Mouse (Mus musculus) heart, postnatal 36 days (tissue): ENCODE measurements around the gene Prom2. TPM values are rescaled to one million over a fixed set of nuclear protein-coding genes. Genes with fewer than 3 reads are reported as not detected.
A peak's percentile ranks its signal among the peaks of the same experiment; 100 is the strongest.

ENCODE experiments used
- DNase-seq, 2 experiments: peaks; one replicate each; pipeline ENCODE4 v3.0.0; 2021 to 2022
- intact Hi-C: fragments of 180-260 bp; cut with DNase I; formaldehyde crosslinking; loops from one replicate; pipeline ENCODE4 v1.15.1; 2025
- total RNA-seq, 2 experiments: library from RNA; stranded (reverse); gene quantifications; 2 replicates each; pipeline ENCODE4 v1.2.3; 2021

The Prom2 gene
- total RNA-seq, 2 experiments from 2014 or later: 0.81 TPM; not detected in 1

GRCm38 (mm10) chr2:127525004-127525775 lies 16.1 kb downstream of the Prom2 start:
- DNase-seq: no peak
- intact Hi-C loops: no loop called here

- DNase-seq: peak in 1 of 2 experiments; percentile 30
- intact Hi-C loops: no loop called here
Observed at GRCm38 (mm10) chr2:127523950-127524729, 17.1 kb downstream of the Prom2 start.

- intact Hi-C loops: no loop called here
Observed at GRCm38 (mm10) chr2:127522006-127522441, 19.2 kb downstream of the Prom2 start, which contains the start of gene Kcnip3. TSS of gene Kcnip3 (minus strand) at chr2:127522094.

GRCm38 (mm10) chr2:127521172-127522005 lies 19.9 kb downstream of the Prom2 start:
- DNase-seq: no peak
- intact Hi-C loops: no loop called here

More at GRCm38 (mm10) chr2:127522006-127522441, 19.2 kb downstream of the Prom2 start, which contains the start of gene Kcnip3:
- DNase-seq: no peak

- DNase-seq: no peak
- intact Hi-C loops: no loop called here
Observed at GRCm38 (mm10) chr2:127520123-127520522, 21.1 kb downstream of the Prom2 start.

- intact Hi-C loops: no loop called here
- no peak for DNase-seq
Observed at GRCm38 (mm10) chr2:127519308-127519707, 22.0 kb downstream of the Prom2 start.

GRCm38 (mm10) chr2:127518831-127519230 lies 22.4 kb downstream of the Prom2 start:
- no peak for DNase-seq
- intact Hi-C loops: no loop called here

GRCm38 (mm10) chr2:127518273-127518672 lies 23.0 kb downstream of the Prom2 start:
- intact Hi-C loops: no loop called here
- no peak for DNase-seq

GRCm38 (mm10) chr2:127517081-127517480 lies 24.2 kb downstream of the Prom2 start:
- intact Hi-C loops: no loop called here
- DNase-seq: no peak

GRCm38 (mm10) chr2:127514380-127515124 lies 26.7 kb downstream of the Prom2 start:
- no peak for DNase-seq
- intact Hi-C loops: no loop called here

- intact Hi-C loops: no loop called here
- no peak for DNase-seq
Observed at GRCm38 (mm10) chr2:127513244-127513643, 28.0 kb downstream of the Prom2 start.

- intact Hi-C loops: no loop called here
- DNase-seq: no peak
Observed at GRCm38 (mm10) chr2:127511426-127511825, 29.8 kb downstream of the Prom2 start.

- no peak for DNase-seq
- intact Hi-C loops: loop anchor here (1.0 to 5.0 kb wide), 3 partner anchors 43 to 159 kb away; no protein-coding TSS in a partner anchor
Observed at GRCm38 (mm10) chr2:127507967-127508660, 33.2 kb downstream of the Prom2 start.

- intact Hi-C loops: loop anchor here (1.0 to 5.0 kb wide), 3 partner anchors 44 to 160 kb away; no protein-coding TSS in a partner anchor
- peak; percentile 78 to 82 for DNase-seq
Observed at GRCm38 (mm10) chr2:127507077-127507774, 34.0 kb downstream of the Prom2 start.

- DNase-seq: no peak
- intact Hi-C loops: loop anchor here (2.0 to 5.0 kb wide), 2 partner anchors 45 to 161 kb away; no protein-coding TSS in a partner anchor
Observed at GRCm38 (mm10) chr2:127506131-127506632, 35.1 kb downstream of the Prom2 start.

GRCm38 (mm10) chr2:127505196-127505595 lies 36.1 kb downstream of the Prom2 start:
- intact Hi-C loops: loop anchor here (5.0 kb wide), 1 partner anchor 162 kb away; no protein-coding TSS in a partner anchor
- no peak for DNase-seq

GRCm38 (mm10) chr2:127503751-127504549 lies 37.3 kb downstream of the Prom2 start:
- intact Hi-C loops: no loop called here

More at GRCm38 (mm10) chr2:127503751-127504549, 37.3 kb downstream of the Prom2 start:
- DNase-seq: no peak
